Mouse (Mus musculus): Measurements from ENCODE around the gene Cpd. TPM values are rescaled to one million over a fixed set of nuclear protein-coding genes. Genes with fewer than 3 reads are reported as not detected.

Cpd gene
- polyA plus RNA-seq, 1 experiment, result 51.9 TPM

DNA sequence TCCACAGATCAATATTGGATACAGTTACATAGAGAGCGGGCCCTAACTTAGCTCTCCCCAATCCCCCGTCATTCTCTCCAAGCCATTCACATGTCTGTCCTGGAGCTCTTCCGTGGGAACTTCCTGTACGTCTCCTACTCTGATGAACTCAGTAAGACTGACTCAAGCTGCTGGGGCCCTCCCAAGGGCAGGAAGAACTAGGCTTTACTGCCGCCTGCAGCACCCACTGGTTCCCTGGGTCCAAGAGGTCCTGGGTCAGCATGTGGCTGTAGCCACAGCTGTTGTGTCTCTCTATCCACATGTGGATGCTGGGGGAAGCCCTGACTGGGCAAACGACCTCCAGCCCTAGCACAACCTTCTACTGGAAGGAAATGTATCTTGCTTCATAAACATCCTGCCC lies 27.9 kb upstream of the Cpd start:
- Histone ChIP-seq H3K4me3 (ENCODE audit: insufficient read depth, low read length) (no peak overlapping the region), H3K27ac (ENCODE audit: insufficient read depth, low read depth, low read length) (no peak overlapping the region), H3K4me1 (ENCODE audit: control insufficient read depth, insufficient read depth, low read length) (peaks cover 6% of the 10 kb centered on the region)
- no peak for TF ChIP-seq CTCF (IDR thresholded peaks at IDR 0.05; ENCODE audit: low read depth, low read length)
- no peak for TF ChIP-seq POLR2A (IDR thresholded peaks at IDR 0.05; ENCODE audit: borderline replicate concordance, low read depth, low read length)

DNA sequence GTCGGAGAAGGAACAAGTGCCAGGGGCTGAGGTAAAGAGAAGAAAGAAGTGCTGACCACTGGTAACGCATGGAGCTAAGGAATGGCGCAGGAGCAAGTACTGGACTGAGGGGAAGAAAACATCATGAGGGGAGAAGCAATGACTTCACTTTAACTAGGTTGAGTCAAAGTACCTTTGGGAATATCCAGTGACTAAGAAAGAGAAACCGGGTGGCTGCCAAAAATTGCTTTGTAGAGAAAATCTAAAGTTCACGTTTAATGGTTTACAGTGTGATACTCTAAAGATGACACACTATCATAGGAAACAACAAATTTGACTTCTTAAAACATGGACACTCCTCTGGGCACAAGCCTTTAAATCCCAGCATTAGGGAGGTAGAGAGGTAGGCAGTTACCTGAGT lies 27.0 kb upstream of the Cpd start:
- Histone ChIP-seq H3K4me1 (ENCODE audit: control insufficient read depth, insufficient read depth, low read length) (peaks cover 4% of the 10 kb centered on the region; the same call in 1 of the 2 replicates), H3K4me3 (ENCODE audit: insufficient read depth, low read length) (no peak overlapping the region), H3K27ac (ENCODE audit: insufficient read depth, low read depth, low read length) (no peak overlapping the region)
- TF ChIP-seq POLR2A (IDR thresholded peaks at IDR 0.05; ENCODE audit: borderline replicate concordance, low read depth, low read length) (no peak), CTCF (IDR thresholded peaks at IDR 0.05; ENCODE audit: low read depth, low read length) (no peak)

GRCm38 (mm10) chr11:76872556-76873234 lies 25.9 kb upstream of the Cpd start:
- Histone ChIP-seq H3K4me3 (ENCODE audit: insufficient read depth, low read length) (no peak overlapping the region), H3K4me1 (ENCODE audit: control insufficient read depth, insufficient read depth, low read length) (peaks cover 4% of the 10 kb centered on the region; the same call in 1 of the 2 replicates), H3K27ac (ENCODE audit: insufficient read depth, low read depth, low read length) (no peak overlapping the region)
- TF ChIP-seq POLR2A (IDR thresholded peaks at IDR 0.05; ENCODE audit: borderline replicate concordance, low read depth, low read length) (no peak), CTCF (IDR thresholded peaks at IDR 0.05; ENCODE audit: low read depth, low read length) (no peak)

DNA sequence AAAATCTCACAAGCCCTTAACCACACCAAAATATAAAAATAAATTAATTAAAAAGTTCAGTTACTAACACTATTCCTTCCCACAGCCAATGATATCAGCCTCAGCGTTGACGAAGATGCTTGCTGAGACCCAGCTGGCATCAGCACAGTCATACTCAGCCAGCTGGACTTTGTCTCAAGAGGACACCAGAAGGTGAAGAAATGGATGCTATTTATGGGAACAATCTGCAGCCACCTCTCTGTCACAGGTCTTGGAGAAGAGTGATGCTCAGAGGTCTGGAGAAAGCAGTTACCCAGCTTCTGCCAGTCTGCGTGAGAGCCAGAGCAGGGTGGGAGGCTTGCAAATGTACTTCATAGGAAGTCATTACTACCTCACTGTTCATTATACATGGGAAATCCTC lies 14.4 kb upstream of the Cpd start:
- H3K4me1 ChIP-seq (ENCODE audit: control insufficient read depth, insufficient read depth, low read length), result peaks cover 34% of the 10 kb centered on the region
- no peak overlapping the region for H3K27ac ChIP-seq (ENCODE audit: insufficient read depth, low read depth, low read length)
- no peak for TF ChIP-seq CTCF (IDR thresholded peaks at IDR 0.05; ENCODE audit: low read depth, low read length)
- no peak for TF ChIP-seq POLR2A (IDR thresholded peaks at IDR 0.05; ENCODE audit: borderline replicate concordance, low read depth, low read length)
- H3K4me3 ChIP-seq (ENCODE audit: insufficient read depth, low read length), result no peak overlapping the region

- no peak for TF ChIP-seq CTCF (IDR thresholded peaks at IDR 0.05; ENCODE audit: low read depth, low read length)
- peaks cover 51% of the 10 kb centered on the region for H3K4me1 ChIP-seq (ENCODE audit: control insufficient read depth, insufficient read depth, low read length)
- peak overlapping the region; percentile 94 for H3K27ac ChIP-seq (ENCODE audit: insufficient read depth, low read depth, low read length)
- peak overlapping the region; percentile 50 for H3K4me3 ChIP-seq (ENCODE audit: insufficient read depth, low read length)
These were observed 12.4 kb upstream of the Cpd start for GRCm38 (mm10) chr11:76859261-76859660.

DNA sequence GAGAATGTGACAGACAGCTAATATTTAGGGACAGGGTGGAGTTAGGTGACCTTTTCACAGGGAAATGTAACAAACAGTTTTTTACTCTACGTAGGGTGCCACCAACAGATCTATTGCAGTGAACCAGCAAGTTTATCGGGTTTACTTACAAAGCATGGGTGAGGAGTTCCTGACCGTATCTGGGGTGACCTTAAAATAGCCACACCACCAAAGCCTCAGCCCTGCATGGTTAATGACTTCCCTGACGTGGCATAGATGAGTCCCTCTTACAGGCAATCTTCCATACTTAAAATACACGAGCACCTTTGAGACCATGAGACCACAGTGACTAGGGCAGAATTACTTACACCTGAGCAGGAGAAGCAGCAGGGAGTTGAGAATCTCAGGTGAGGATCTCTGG lies 12.0 kb upstream of the Cpd start:
- H3K4me3 ChIP-seq (ENCODE audit: insufficient read depth, low read length), result peak overlapping the region; percentile 50
- peak overlapping the region; percentile 94 for H3K27ac ChIP-seq (ENCODE audit: insufficient read depth, low read depth, low read length)
- H3K4me1 ChIP-seq (ENCODE audit: control insufficient read depth, insufficient read depth, low read length), result peaks cover 51% of the 10 kb centered on the region
- TF ChIP-seq CTCF (IDR thresholded peaks at IDR 0.05; ENCODE audit: low read depth, low read length) (no peak), POLR2A (IDR thresholded peaks at IDR 0.05; ENCODE audit: borderline replicate concordance, low read depth, low read length) (no peak)

GRCm38 (mm10) chr11:76857111-76857510 lies 10.3 kb upstream of the Cpd start:
- TF ChIP-seq POLR2A (IDR thresholded peaks at IDR 0.05; ENCODE audit: borderline replicate concordance, low read depth, low read length) (no peak), CTCF (IDR thresholded peaks at IDR 0.05; ENCODE audit: low read depth, low read length) (no peak)
- Histone ChIP-seq H3K4me3 (ENCODE audit: insufficient read depth, low read length) (no peak overlapping the region; the same call in 1 of the 2 replicates), H3K4me1 (ENCODE audit: control insufficient read depth, insufficient read depth, low read length) (peaks cover 51% of the 10 kb centered on the region), H3K27ac (ENCODE audit: insufficient read depth, low read depth, low read length) (peak overlapping the region; percentile 94)

DNA sequence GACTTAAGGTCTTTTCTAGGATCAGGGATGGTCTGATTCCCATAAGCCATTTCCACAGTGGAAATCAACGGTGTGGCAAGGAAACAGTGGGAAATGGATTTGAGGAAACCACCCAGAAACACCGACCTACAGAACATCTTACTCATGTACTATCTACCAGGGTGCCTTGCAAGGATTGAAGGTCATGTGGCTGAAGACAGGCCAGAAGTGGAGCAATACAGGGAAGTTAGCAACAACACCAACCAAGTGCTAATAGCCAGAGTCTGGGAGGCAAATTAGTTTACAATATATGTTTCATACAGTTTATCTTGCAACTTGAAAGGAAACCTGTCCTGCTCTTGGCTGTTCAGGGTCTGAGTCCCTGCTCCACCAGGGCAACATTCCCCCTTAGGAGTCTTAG lies 9.8 kb upstream of the Cpd start:
- no peak for TF ChIP-seq POLR2A (IDR thresholded peaks at IDR 0.05; ENCODE audit: borderline replicate concordance, low read depth, low read length)
- no peak for TF ChIP-seq CTCF (IDR thresholded peaks at IDR 0.05; ENCODE audit: low read depth, low read length)
- H3K27ac ChIP-seq (ENCODE audit: insufficient read depth, low read depth, low read length), result peak overlapping the region; percentile 94
- H3K4me3 ChIP-seq (ENCODE audit: insufficient read depth, low read length), result no peak overlapping the region
- H3K4me1 ChIP-seq (ENCODE audit: control insufficient read depth, insufficient read depth, low read length), result peaks cover 51% of the 10 kb centered on the region

DNA sequence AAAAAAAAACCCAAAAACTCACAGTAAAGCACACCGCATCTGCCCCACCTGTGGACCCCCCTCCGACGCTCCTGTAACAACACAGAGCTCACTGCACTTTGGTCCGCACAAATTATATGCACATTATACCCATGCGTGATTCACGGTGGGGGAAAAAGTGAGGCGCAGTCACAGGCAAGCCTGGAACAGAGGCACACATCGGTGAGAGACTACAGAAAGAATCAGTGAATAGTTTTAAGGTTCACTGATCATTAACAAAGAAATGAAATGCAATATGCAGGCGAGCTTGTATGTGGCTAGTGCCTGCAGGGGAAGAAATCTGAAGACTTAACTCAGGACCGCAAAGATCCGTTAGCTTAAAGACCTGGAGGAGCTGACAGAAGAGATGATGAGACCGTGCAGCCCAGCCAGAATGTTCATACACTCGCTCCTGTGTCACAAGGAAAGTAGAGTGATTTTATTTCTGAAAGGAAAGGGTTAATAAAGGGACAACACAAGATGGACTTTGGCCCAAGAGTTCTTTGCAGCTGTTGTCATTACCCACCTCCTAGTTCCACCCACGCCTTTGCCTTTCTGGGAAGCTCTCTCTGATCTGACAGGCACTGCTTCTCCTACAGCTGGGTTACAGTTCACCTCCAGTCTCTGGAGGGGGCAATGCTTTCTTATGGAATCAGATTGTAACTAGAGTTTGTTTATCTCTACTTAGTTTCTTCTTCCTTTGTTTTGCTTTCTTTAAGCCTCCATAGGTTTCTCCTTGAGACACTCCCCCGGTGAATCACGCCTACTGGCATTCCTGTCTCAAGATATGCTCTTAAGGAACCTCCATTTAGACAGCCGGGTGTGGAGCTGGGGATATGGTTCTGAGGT lies 7.9 kb upstream of the Cpd start:
- Histone ChIP-seq H3K27ac (ENCODE audit: insufficient read depth, low read depth, low read length) (no peak overlapping the region), H3K4me1 (ENCODE audit: control insufficient read depth, insufficient read depth, low read length) (peaks cover 46% of the 10 kb centered on the region), H3K4me3 (ENCODE audit: insufficient read depth, low read length) (no peak overlapping the region)
- TF ChIP-seq POLR2A (IDR thresholded peaks at IDR 0.05; ENCODE audit: borderline replicate concordance, low read depth, low read length), result no peak
- TF ChIP-seq CTCF (IDR thresholded peaks at IDR 0.05; ENCODE audit: low read depth, low read length), result no peak

GRCm38 (mm10) chr11:76851512-76851911 lies 4.7 kb upstream of the Cpd start:
- Histone ChIP-seq H3K4me3 (ENCODE audit: insufficient read depth, low read length) (no peak overlapping the region), H3K27ac (ENCODE audit: insufficient read depth, low read depth, low read length) (no peak overlapping the region), H3K4me1 (ENCODE audit: control insufficient read depth, insufficient read depth, low read length) (peaks cover 22% of the 10 kb centered on the region)
- TF ChIP-seq POLR2A (IDR thresholded peaks at IDR 0.05; ENCODE audit: borderline replicate concordance, low read depth, low read length) (no peak), CTCF (IDR thresholded peaks at IDR 0.05; ENCODE audit: low read depth, low read length) (no peak)

All from bone marrow macrophage, adult 2 months (primary cell).